28 mouse cellular contexts compared by ENCODE assay signal in the genomic region with DNA sequence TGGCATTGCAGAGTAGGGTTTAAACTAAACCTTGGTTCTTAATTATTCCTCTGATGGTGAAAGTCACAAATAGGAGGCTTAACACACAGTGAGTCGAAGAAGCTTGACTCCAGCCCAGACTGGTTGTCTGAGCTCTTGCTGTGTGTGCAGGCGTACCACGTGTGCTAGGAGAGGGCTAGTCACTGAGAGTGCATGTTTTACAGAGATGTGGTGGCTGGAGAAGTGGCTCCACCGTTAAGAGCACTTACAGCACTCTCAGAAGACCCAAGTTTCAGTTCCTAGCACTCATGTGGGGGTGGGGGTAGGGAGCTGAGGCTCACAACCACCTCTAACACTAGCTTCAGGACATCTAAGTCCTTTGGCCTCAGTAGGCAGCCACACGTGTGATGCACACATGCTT. TPM values are rescaled to one million over a fixed set of nuclear protein-coding genes. Genes with fewer than 3 reads are reported as not detected.
A peak's percentile ranks its signal among the peaks of the same experiment; 100 is the strongest.
DNase-seq lines count a peak whose midpoint lies in the region; ATAC-seq and TF ChIP-seq lines count a peak whose summit lies in the region.
"Had no signal": no experiment of that assay in that cellular context is flagged by ENCODE, and none has a peak within 500 bp of the region (broad histone marks: within the 10 kb centered on the region; RNA-seq: fewer than 3 reads in every experiment).

No protein-coding gene starts in this region.

- peak; percentile 76 for ATAC-seq in lung, embryonic 16.5 days (ENCODE audit: low read depth)
- ATAC-seq in Patski = peak; percentile 17
- ATAC-seq: CD4-positive, CD25-positive, alpha-beta regulatory T cell, adult 4 months; forebrain, embryonic 14.5 days had no signal

- in situ Hi-C loops in Patski (cut with MboI; ENCODE audit: low pct_unique_long_range_greater_than_20kb) = no loop called here

- H3K4me2 ChIP-seq in lung, embryonic 16.5 days (ENCODE audit: low read depth, low read length) = no peak overlapping the region
- H3K4me2 ChIP-seq: embryonic facial prominence, embryonic 13.5 days; embryonic facial prominence, embryonic 15.5 days; forebrain, embryonic 12.5 days had no signal

- H3K9me3 ChIP-seq in lung, embryonic 16.5 days (ENCODE audit: control insufficient read depth, low read length) = no peaks in the 10 kb centered on the region
- no peaks in the 10 kb centered on the region for H3K9me3 ChIP-seq in hindbrain, embryonic 10.5 days
- H3K9me3 ChIP-seq: embryonic facial prominence, embryonic 13.5 days; embryonic facial prominence, embryonic 15.5 days; forebrain, embryonic 10.5 days; forebrain, embryonic 12.5 days had no signal

- 75% methylated on average over 5 of the region's 5 CpGs for WGBS in lung, embryonic 16.5 days
- 63% methylated on average over 5 of the region's 5 CpGs for WGBS in lung, adult 2 months
- 91% methylated on average over 5 of the region's 5 CpGs for WGBS in hindbrain, embryonic 10.5 days

- H3K27ac ChIP-seq in lung, embryonic 16.5 days (ENCODE audit: low read length) = no peak overlapping the region
- no peak overlapping the region for H3K27ac ChIP-seq in hindbrain, embryonic 10.5 days
- H3K27ac ChIP-seq: embryonic facial prominence, embryonic 13.5 days; embryonic facial prominence, embryonic 15.5 days; forebrain, embryonic 10.5 days; forebrain, embryonic 12.5 days had no signal

- POLR2A ChIA-PET in Patski (lab: Charles Lee) = no interaction called here

- DNase-seq in lung, adult 18-20 months = peak; percentile 7 to 30
- DNase-seq in lung, postnatal 10 days = no peak
- DNase-seq in lung, adult 2 months = no peak
- peak; percentile 24 for DNase-seq in lung, postnatal 36 days
- no peak for DNase-seq in lung, postnatal 25 days (ENCODE audit: low spot score)
- DNase-seq in Patski (ENCODE audit: low read depth, low spot score) = no peak
- no peak for DNase-seq in hindbrain, embryonic 10.5 days (ENCODE audit: low spot score)
- DNase-seq: adrenal gland, adult 2 months; adrenal gland, postnatal 10 days; adrenal gland, postnatal 25 days; B cell, adult 2 months; cerebellum, adult 11 months; cerebellum, adult 18-20 months; cerebellum, adult 8-10 months; cerebellum, adult 9-11 months; cerebellum, postnatal 14 days; cerebellum, postnatal 36 days; embryo, embryonic 11 days had no signal

- no peak overlapping the region for H3K9ac ChIP-seq in lung, embryonic 16.5 days (ENCODE audit: low read length)
- H3K9ac ChIP-seq: embryonic facial prominence, embryonic 13.5 days; embryonic facial prominence, embryonic 15.5 days; forebrain, embryonic 12.5 days had no signal

- TF ChIP-seq CTCF in lung, adult 2 months (IDR thresholded peaks at IDR 0.05; ENCODE audit: insufficient read depth, low read length) = no peak
- no peak for TF ChIP-seq CTCF in Patski (IDR thresholded peaks at IDR 0.05)

- H3K27me3 ChIP-seq in lung, embryonic 16.5 days (ENCODE audit: control insufficient read depth, insufficient read depth, low read depth, low read length) = no peaks in the 10 kb centered on the region
- H3K27me3 ChIP-seq in Patski = no peaks in the 10 kb centered on the region
- H3K27me3 ChIP-seq in hindbrain, embryonic 10.5 days (ENCODE audit: insufficient read depth, poor library complexity, severe bottlenecking) = no peaks in the 10 kb centered on the region
- H3K27me3 ChIP-seq: CH12.LX; embryonic facial prominence, embryonic 13.5 days; embryonic facial prominence, embryonic 15.5 days; forebrain, embryonic 12.5 days had no signal

- no peaks in the 10 kb centered on the region for H3K36me3 ChIP-seq in lung, embryonic 16.5 days (ENCODE audit: control insufficient read depth, insufficient read depth, low read length)
- peaks cover 41% of the 10 kb centered on the region for H3K36me3 ChIP-seq in hindbrain, embryonic 10.5 days
- H3K36me3 ChIP-seq: embryonic facial prominence, embryonic 15.5 days; G1E had no signal

- CTCF ChIA-PET in Patski (lab: Charles Lee) = interaction anchor here (1.4 to 2.0 kb wide), 5 partner anchors 10 to 21 kb away, joined by 3 to 8 read pairs (median 7); no protein-coding TSS in a partner anchor

- H3K4me1 ChIP-seq in lung, embryonic 16.5 days (replicated peaks; ENCODE audit: control insufficient read depth, insufficient read depth, low read length) = no peaks in the 10 kb centered on the region
- H3K4me1 ChIP-seq in lung, adult 2 months (ENCODE audit: control insufficient read depth, insufficient read depth, low read length) = no peaks in the 10 kb centered on the region; the same call in 1 of the 2 replicates
- H3K4me1 ChIP-seq in hindbrain, embryonic 10.5 days (replicated peaks) = no peaks in the 10 kb centered on the region
- H3K4me1 ChIP-seq: forebrain, embryonic 10.5 days had no signal

- no peak overlapping the region for H3K4me3 ChIP-seq in lung, embryonic 16.5 days (ENCODE audit: low read length)
- no peak overlapping the region for H3K4me3 ChIP-seq in lung, adult 2 months (replicated peaks; ENCODE audit: extremely low read depth, low read depth, low read length)
- H3K4me3 ChIP-seq in hindbrain, embryonic 10.5 days = no peak overlapping the region
- H3K4me3 ChIP-seq: embryonic facial prominence, embryonic 13.5 days; embryonic facial prominence, embryonic 15.5 days; erythroblast, embryonic 14.5 days; forebrain, embryonic 10.5 days; forebrain, embryonic 12.5 days had no signal

- no peak for TF ChIP-seq POLR2A in lung, adult 2 months (IDR thresholded peaks at IDR 0.05; ENCODE audit: borderline replicate concordance, extremely low read depth, low read depth, low read length)

RNA-seq across cellular contexts. Expression of a gene that starts 29.6 kb away (rescaled TPM):
- 32.4 and 35.5 TPM in 2 replicates for polyA plus RNA-seq in lung, embryonic 16.5 days (2015; fragmentation: Nextera tagmentation; extraction: Ambion mirVana)
- 16.7 and 24.0 TPM in 2 replicates for polyA plus RNA-seq in lung, adult 2 months (2012; rRNA removed)
- 72.9 TPM for polyA plus RNA-seq in Patski (2021)
- polyA plus RNA-seq in hindbrain, embryonic 10.5 days (2016; fragmentation: Nextera tagmentation; extraction: Ambion mirVana) = 35.5 and 43.1 TPM in 2 replicates
- polyA plus RNA-seq: G1E had no signal

Comparison
In these comparisons a context has a peak if more than half of its experiments do, and no peak if none do; other contexts are left out.
1. DNase-seq: peak in lung, adult 18-20 months (2 of 2) and lung, postnatal 36 days (single experiment); none in lung, postnatal 10 days (single experiment), lung, adult 2 months (single experiment), lung, postnatal 25 days (single experiment), Patski (single experiment) and hindbrain, embryonic 10.5 days (single experiment).